Mouse (Mus musculus): ENCODE data around the gene Efna3.

The Efna3 gene

DNA sequence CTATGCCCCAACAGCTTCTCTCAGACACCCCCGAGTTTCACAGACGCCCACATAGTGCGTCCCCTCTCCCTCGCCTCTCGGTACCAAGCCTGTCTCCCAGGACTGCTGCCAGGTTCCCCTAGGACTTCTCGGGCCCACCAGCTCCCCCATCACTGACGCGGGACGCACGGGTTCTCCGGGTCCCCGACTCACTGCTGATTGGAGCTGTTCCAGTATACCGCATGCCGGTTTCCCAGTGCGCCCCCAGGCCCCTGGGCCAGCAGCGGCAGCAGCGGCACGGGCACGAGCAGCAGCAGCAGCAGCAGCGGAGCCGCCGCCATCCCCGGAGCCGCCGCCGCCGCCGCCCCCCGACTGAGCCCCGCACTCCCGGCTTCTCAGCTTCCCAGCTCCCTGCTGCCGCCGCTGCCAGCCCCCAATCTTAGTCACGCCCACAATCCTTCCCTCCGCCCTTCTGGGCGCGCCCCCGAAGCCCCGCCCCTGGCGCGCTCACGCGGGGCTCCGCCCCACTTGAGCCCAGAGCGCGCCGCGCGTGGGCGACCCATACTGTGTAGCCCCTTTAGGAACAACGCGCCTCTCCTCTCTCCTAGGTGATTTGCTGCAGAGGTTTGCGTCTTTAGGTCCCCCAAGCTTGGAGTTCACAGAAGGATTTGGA is at the start of gene Efna3:
Efna3 (minus strand) TSS at position 452 of the 652 bp plus-strand sequence.
- DNase-seq, result peak; percentile 81 to 83

- no peak for DNase-seq
These were observed 44.6 kb upstream of the Efna3 start for GRCm38 (mm10) chr3:89367338-89367737.

DNA sequence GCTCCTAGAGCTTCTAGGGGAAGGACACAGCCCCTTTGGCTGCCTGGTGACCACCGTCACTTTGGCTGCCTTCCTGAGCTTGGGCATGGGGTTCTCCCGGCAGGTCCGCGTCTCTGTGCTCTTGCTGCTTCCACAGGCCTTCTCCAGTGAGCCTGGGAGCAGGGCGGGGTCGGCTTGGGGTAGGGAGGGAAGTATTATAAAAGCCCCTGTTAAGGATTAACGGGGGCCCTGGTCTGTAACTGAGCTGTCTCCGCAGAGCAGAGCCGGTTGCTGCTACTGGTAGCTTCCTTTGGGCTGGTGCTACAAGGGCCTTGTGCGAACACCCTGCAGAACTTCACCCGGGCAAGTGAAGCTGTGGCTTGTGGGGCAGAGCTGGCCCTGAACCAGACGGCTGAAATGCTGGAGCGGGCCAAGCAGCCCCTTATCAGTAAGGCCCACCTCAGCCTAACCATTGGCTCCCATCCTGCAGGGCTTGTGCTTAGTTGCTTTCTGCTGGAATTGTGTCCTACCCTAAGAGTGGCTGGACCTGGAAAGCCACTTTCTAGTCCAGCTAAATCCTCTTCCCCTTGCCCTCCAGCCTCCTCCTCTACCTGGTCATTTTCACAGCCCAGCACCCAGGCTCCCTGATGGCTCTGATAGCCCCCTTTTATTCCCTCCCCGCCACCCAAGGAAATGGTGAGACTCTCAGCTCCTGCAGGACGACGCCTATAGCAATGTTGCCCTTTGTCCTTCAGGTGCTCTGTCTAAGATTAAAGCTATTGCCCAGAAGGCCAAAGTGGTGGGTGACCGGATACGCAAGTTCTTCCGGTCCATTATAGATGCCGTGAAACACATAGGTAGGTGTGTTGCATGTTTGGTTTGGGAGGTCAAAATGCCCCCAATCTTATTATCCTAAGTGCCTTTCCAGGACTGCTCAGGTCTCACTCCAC is 43.0 kb upstream of the Efna3 start:
- DNase-seq, result no peak

GRCm38 (mm10) chr3:89365153-89365485 is 42.4 kb upstream of the Efna3 start, which contains the start of gene Dcst1:
Gene Dcst1, minus strand, starts transcription at chr3:89365253.
- no peak for DNase-seq

DNA sequence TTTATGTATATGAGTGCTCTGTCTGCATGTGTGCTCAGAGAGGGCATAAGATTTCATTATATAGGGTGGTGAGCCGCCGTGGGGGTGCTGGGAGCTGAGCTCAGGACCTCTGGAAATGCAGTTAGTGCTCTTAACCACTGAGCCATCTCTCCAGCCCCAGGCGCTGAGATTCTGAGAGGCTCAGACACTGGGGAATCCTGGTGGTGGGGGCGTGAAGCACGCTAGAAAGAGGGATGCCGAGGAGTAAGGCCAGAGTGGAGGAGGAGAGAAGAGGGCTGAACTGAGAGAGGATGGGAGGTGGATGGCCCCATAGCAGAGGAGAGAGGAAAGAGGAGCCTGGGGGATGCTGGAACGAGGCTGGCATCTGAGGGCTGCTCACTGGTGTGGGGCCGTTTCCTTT is 41.9 kb upstream of the Efna3 start:
- DNase-seq, result no peak

GRCm38 (mm10) chr3:89361675-89362074 is 38.9 kb upstream of the Efna3 start, which contains the start of gene Dcst2:
Gene Dcst2, plus strand, starts transcription at chr3:89361975.
- no peak for DNase-seq

DNA sequence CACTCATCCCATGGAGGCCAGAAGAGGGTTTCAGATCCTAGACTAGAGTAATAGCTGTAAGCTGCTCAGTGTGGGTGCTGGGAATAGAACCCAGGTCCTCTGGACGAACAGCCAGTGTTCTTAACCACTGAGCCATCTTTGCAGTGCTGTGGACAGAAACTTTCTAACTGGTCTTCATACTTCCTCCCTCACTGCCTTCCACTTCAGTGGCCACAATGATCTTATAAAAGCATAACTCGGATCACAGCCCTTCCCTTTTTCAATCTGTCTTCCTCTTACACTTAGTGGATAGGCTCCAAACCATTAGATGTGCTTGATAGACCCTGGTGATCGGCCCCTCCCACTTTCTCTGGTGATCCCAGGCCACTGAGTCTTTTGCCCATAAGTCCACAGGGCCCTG is 37.5 kb upstream of the Efna3 start:
- no peak for DNase-seq

DNA sequence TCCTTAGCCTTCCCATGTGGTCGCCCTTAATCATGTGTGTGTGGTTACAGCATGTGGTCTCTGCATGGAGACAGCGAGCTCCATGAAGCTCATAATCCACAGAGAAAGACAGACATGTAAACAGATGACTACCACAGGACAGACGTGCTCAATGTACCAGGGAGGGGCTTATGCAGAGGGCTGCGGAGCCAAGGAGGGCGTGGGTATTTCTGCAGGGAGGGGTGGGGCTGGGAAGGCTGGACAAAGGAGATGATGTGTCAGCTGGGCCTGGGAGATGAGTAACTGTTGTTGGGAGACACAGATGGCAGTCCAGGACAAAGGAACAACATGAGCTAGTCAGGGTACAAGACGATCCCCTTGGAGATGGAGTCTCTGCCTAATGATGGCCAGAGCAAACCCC is 36.9 kb upstream of the Efna3 start:
- no peak for DNase-seq

GRCm38 (mm10) chr3:89356029-89356428 is 33.3 kb upstream of the Efna3 start:
- DNase-seq, result no peak

DNA sequence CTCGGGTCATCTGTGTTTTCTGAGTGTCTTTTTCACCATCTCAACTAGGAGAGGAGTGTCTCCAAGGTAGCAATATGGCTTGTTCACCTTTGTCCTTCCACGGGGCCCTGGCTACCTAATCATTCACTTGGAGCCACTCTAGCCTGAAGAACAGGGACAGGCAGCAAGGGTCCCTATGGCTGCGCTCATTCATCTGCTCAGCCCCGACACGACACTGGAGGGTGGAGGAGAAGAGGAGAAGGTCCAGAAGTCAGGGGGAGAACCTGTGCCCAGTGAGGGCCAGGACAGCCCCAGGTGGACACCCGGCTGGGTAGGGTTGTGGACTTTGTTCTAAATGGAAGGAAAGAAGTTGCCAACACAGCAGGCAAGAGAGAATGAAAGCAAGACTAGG is 32.7 kb upstream of the Efna3 start:
- no peak for DNase-seq

DNA sequence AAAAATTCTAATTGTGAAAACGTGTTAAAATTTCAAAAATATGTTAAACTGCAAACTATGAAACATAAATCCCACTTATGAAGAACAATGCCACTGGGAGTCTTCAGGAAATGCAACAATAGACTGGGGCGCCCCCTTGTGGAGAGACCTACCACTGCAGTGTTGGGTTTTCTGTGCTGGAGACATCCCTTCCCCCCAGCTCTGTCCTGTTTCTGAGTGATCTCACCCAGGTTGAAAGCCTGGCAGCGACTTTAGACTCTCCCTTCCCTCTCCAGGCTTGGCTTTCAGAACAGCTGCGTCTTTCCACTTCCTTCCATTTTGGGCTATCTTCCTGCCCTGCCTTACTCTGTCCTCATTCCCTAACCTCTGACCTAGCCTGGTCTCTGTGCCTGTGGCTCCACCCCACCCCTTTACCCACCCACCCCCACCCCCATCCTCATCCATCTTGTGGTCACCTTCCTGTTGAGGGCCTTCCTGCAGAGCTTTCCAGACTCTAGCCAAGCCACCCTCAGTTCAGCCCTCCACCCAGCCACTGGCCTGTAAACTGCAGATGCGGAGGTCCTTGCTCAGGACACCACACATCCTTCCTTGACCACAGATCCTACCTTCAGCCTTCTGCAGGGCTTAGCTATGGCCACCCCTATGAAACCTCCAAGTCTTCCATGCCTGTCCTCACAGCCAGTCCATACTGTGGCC is 32.2 kb upstream of the Efna3 start:
- DNase-seq, result peak; percentile 88 to 93

DNA sequence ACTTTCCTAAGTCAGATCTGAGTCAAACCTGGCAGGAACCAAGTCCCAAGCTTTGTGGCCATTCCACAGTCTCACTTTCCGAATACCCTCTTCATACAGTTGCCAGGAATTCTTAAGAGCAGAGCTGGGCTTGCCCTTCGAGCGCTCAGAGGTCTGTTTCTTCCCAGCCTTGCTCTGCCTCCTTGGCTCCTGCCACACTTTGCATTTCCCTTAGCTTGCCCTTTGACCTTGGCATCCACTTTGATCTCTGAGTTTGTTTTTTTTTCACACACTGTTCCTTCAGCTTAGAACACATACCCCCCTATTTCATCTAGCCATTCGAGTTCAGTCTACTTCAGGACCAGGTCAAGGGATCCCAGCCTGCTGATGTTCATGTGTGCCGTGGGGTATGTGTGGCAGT is 28.5 kb upstream of the Efna3 start:
- no peak for DNase-seq

DNA sequence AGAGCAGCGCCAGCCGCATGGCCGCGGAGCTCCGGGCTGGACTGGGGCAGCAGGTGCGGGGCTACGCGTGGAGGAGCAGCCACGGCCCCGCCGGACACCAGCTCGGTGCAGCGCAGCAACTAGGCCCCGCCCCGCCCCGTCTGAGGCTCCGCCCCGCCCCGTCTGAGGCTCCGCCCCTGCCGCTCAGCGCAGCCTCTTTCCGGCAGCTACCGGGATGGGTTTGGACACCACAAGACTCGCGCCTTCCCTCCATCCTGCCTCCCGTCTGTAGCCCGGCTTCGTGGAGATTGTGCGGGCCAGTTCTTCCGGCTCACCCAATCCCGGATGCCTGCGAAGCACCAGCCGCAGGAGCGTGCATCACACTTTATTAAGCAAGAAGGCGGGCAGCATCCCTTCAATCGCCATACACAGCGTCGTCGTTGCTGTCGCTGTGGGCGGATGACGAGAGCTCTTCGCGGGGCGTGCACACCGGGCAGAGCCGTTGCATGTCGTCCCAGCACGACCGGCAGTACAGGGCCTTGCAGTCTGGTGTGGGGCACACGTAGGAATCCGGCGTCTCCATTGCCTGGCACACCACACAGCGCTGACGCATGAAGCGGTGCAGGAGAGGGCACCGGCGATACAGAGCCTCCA is 27.2 kb upstream of the Efna3 start, which contains the start of gene Adam15:
Adam15 (minus strand) TSS at position 128 of the 633 bp plus-strand sequence.
- peak; percentile 91 to 95 for DNase-seq

DNA sequence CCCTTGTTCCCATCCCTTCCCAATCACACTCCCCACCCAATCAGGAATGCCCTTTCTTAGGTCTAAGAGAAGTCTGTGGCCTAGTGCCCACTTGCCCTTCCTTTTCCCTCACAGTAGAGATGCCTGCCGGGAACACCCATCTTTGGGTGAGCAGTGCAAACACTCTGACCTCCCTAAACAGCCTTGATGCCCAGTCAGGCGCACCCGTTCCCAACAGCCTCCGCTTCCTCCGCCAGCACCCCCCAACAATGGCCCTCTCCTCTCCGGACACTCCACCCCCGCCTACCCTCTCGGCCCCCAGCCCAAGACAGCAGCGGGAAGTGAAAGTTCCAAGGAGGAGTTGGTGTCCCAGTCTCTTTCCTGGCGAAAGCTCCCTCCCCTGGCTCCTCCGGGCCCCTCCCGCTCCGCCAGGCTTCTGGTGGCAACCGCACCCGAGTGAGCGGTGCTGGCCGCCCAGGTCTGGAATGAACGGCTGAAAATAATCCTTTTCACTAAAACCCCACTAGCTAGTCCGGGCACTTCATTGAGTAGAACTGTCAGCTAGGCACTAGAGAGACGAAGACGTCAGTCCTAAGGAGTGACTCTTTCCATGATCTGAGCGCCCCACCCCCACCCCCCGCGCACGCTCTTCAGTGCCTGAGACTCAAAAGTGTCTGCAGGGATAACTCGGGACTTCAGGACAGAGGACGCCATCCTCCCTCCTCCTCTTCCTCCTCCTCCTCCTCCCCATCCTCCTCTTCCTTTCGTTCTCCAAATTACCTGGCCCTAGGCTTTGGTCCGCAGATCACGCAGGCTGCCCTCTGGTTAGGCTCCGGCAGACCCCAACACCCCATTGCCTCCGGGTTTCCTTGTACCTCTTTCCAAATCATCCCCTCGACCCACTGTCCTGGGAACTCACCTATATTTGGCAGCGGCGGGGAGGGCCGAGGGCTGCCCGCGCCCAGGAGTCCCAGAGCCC is 26.4 kb upstream of the Efna3 start:
- peak; percentile 82 to 84 for DNase-seq

DNA sequence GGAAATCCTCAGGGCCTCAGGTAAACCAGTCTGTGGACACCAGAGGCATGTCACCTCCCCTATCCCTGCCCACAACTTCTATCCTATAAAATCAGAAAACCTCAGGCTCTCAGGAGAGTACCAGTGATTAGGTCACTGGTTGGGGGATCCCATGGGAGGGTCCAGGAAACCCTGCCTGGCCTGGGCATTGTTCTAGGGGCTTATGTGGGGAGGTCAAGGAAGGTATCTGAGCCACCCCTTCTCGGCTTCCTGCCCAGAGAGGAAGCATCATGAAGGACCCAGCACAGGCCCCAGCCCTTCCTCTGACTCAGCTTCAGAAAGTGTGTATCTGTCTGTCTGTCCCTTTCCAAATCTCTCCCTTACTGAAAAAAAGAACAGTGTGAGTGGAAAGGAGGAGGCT is 25.2 kb upstream of the Efna3 start:
- peak; percentile 51 to 65 for DNase-seq

GRCm38 (mm10) chr3:89346815-89347540 is 24.2 kb upstream of the Efna3 start:
- DNase-seq, result no peak

DNA sequence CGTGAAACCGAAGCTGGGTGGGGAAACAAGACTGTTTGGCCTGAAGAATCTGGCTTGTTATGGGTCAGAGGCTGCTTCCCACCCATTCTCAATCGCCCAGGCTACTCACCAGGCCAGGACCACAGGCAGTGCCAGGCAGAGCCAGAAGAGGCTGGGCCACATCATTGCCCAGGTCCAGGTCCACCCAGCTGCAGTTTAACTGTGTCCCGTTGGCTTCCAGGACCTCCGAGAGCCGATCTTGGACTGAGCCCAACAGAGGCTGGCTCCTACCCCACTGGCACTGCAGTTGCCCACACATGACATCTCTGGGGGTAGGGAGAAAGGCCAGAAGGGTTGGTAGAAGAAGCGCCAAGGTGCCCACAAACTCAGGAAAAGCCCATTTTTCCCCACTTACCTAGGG is 20.5 kb upstream of the Efna3 start:
- DNase-seq, result no peak

DNA sequence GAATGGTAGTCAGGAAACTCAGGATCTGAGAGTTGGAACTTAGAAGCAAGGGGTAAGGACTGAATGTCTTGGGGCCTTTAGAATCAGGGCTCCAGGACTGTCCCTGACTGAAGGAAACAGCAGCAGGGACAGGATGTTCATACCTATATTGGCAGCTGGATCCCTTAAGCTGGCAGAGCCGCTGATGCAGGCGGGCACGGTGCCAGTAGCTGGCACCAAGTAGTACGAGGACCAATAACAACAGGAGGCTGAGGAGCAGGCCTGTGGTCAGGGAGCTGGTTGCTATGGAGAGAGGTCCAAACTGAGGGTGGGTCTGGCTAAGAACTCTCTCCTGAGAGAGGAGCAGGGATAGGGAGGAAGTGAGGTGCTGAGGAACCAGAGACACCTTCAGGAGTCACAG is 19.0 kb upstream of the Efna3 start:
- no peak for DNase-seq

DNA sequence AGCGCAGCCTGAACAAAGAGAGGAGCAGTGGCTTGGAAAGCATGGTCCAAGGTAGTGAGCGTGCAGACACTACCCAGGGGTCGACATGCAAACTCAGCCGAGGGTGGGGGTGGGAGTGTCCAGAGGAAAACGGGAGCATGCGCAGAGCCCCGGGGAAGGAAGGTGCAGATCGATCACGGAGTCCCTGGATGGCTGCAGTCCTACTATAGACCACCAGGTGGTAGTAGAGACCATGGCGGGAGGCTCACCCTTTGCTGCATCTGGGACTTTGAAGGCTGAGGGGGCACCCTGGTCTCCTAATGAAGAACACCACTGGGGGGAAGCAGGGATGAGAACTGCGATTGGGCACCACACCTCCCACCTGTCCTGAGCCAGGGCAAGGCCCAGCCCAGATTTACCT is 17.7 kb upstream of the Efna3 start:
- DNase-seq, result peak; percentile 67 to 84

DNA sequence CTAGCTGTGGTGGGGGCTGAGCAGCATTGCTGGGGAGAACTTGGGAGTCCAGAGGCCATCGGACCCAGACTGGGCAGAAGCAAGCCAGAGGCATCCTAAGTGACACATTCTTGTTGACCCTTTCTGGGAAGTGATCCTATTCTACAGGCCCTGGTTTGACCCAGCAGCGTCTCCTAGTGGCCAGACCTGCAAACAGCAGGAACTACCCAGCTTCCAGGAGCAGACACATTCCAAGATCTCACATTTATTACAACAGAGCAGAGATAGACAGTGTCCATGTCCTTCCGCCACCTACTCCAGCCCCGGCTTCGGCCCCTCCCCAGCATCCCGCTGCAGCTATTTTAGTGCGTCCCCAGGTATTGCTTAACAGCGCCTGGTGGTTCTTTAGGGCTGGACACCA is 16.7 kb upstream of the Efna3 start:
- peak; percentile 80 to 85 for DNase-seq
